Mouse (Mus musculus) midbrain, embryonic 12.5 days (tissue): ENCODE results near the gene Cenpq. TPM values are rescaled to one million over a fixed set of nuclear protein-coding genes. Genes with fewer than 3 reads are reported as not detected.

Source experiments
- ATAC-seq: fragments of 200-750 bp; cut with Nextera tagmentation; 2 replicates; pipeline ENCODE4 v1.8.0; 2017; ENCODE audit warnings: low read depth, moderate TSS enrichment, moderate library complexity; ENCODE audit not compliant: low FRiP score
- H3K27ac ChIP-seq: fragments of 300-500 bp; sonication (generic); replicated peaks from 2 replicates; pipeline ENCODE4 v1.5.1; 2016; ENCODE audit warnings: mild to moderate bottlenecking
- H3K27me3 ChIP-seq: fragments of 300-500 bp; sonication (generic); 2 replicates; pipeline ENCODE4 v1.6.1; 2016; ENCODE audit warnings: mild to moderate bottlenecking
- H3K36me3 ChIP-seq: fragments of 300-500 bp; sonication (generic); 2 replicates; pipeline ENCODE4 v1.6.1; 2016
- H3K4me1 ChIP-seq: fragments of 300-500 bp; sonication (generic); 2 replicates; pipeline ENCODE4 v1.6.1; 2016
- H3K4me2 ChIP-seq: fragments of 300-500 bp; sonication (generic); replicated peaks from 2 replicates; pipeline ENCODE4 v1.6.1; 2016; ENCODE audit warnings: mild to moderate bottlenecking, moderate library complexity
- H3K4me3 ChIP-seq: fragments of 300-500 bp; sonication (generic); 2 replicates; pipeline ENCODE4 v1.5.1; 2016; ENCODE audit warnings: mild to moderate bottlenecking
- H3K9ac ChIP-seq: fragments of 300-500 bp; sonication (generic); replicated peaks from 2 replicates; pipeline ENCODE4 v1.6.1; 2016; ENCODE audit warnings: mild to moderate bottlenecking, moderate library complexity
- H3K9me3 ChIP-seq: fragments of 300-500 bp; sonication (generic); 2 replicates; pipeline ENCODE4 v1.6.1; 2016; ENCODE audit warnings: mild to moderate bottlenecking
- WGBS: fragments of 180-500 bp; shearing (Covaris S2); methylation state at CpG from one replicate; pipeline ENCODE4 v1.1.7; 2016; 5-methylcytosine and 5-hydroxymethylcytosine counted together
- polyA plus RNA-seq: library from polyadenylated mRNA; unstranded; fragments of >200 nt; fragmentation: Nextera tagmentation; extraction: Ambion mirVana; gene quantifications from 2 replicates; pipeline ENCODE4 v1.2.1, GENCODE M21; 2016

Cenpq gene
- polyA plus RNA-seq = 28.6 and 28.8 TPM in 2 replicates

- under 1% methylated on average over 50 of the region's 50 CpGs for WGBS
- Histone ChIP-seq H3K27ac (peak within 1 kb of the TSS; percentile 89), H3K4me1 (peaks cover 7% of the 10 kb centered on the region), H3K4me2 (peak within 1 kb of the TSS; percentile 70), H3K27me3 (no peaks in the 10 kb centered on the region), H3K9me3 (no peaks in the 10 kb centered on the region), H3K9ac (peak within 1 kb of the TSS; percentile 72), H3K4me3 (peak within 1 kb of the TSS; percentile 70), H3K36me3 (peaks cover 4% of the 10 kb centered on the region; the same call in 1 of the 2 replicates)
- ATAC-seq = peak; percentile 100
Measured at GRCm38 (mm10) chr17:40934420-40935231, at the start of gene Cenpq, which contains the start of gene Mut. TSS of gene Cenpq (minus strand) at chr17:40935047. TSS of gene Mut (plus strand) at chr17:40934685.

GRCm38 (mm10) chr17:40977914-40978313 is 43.1 kb upstream of the Cenpq start:
- Histone ChIP-seq H3K27ac (no peak overlapping the region), H3K4me1 (no peaks in the 10 kb centered on the region), H3K27me3 (no peaks in the 10 kb centered on the region), H3K9ac (no peak overlapping the region), H3K4me2 (no peak overlapping the region), H3K36me3 (no peaks in the 10 kb centered on the region), H3K4me3 (no peak overlapping the region), H3K9me3 (no peaks in the 10 kb centered on the region)
- ATAC-seq = no peak
- WGBS = 69% methylated on average over 11 of the region's 11 CpGs

- Histone ChIP-seq H3K4me2 (no peak overlapping the region), H3K36me3 (peaks cover 31% of the 10 kb centered on the region), H3K4me1 (no peaks in the 10 kb centered on the region), H3K27me3 (no peaks in the 10 kb centered on the region), H3K9me3 (no peaks in the 10 kb centered on the region), H3K9ac (no peak overlapping the region), H3K27ac (no peak overlapping the region), H3K4me3 (no peak overlapping the region)
- no peak for ATAC-seq
- WGBS = 87% methylated on average over 3 of the region's 3 CpGs
Measured at GRCm38 (mm10) chr17:40948518-40948917, 13.7 kb upstream of the Cenpq start.

GRCm38 (mm10) chr17:40933985-40934384 is 862 bp downstream of the Cenpq start:
- H3K4me3 ChIP-seq = peak overlapping the region; percentile 70
- peak; percentile 59 for ATAC-seq
- 1% methylated on average over 14 of the region's 14 CpGs for WGBS

GRCm38 (mm10) chr17:40915499-40915898 is 19.3 kb downstream of the Cenpq start:
- Histone ChIP-seq H3K4me1 (no peaks in the 10 kb centered on the region), H3K4me2 (no peak overlapping the region), H3K27ac (no peak overlapping the region), H3K9ac (no peak overlapping the region), H3K36me3 (no peaks in the 10 kb centered on the region), H3K27me3 (no peaks in the 10 kb centered on the region), H3K4me3 (no peak overlapping the region), H3K9me3 (no peaks in the 10 kb centered on the region)
- WGBS = 99% methylated on average over 2 of the region's 2 CpGs
- no peak for ATAC-seq

More at GRCm38 (mm10) chr17:40933985-40934384, 862 bp downstream of the Cenpq start:
- Histone ChIP-seq H3K27me3 (no peaks in the 10 kb centered on the region), H3K4me2 (peak overlapping the region; percentile 70), H3K9me3 (no peaks in the 10 kb centered on the region), H3K27ac (no peak overlapping the region), H3K4me1 (peaks cover 7% of the 10 kb centered on the region), H3K9ac (peak overlapping the region; percentile 50), H3K36me3 (peaks cover 4% of the 10 kb centered on the region; the same call in 1 of the 2 replicates)

- no peak for ATAC-seq
- Histone ChIP-seq H3K4me3 (no peak within 1 kb of the TSS), H3K9me3 (no peaks in the 10 kb centered on the region), H3K27me3 (no peaks in the 10 kb centered on the region), H3K9ac (no peak within 1 kb of the TSS), H3K36me3 (no peaks in the 10 kb centered on the region), H3K4me2 (no peak within 1 kb of the TSS), H3K4me1 (no peaks in the 10 kb centered on the region), H3K27ac (no peak within 1 kb of the TSS)
- 91% methylated on average over 2 of the region's 2 CpGs for WGBS
Measured at GRCm38 (mm10) chr17:40914250-40914649, 20.6 kb downstream of the Cenpq start, which contains the start of gene Glyatl3. TSS of gene Glyatl3 (minus strand) at chr17:40914350.

- 0 out of 2 replicates have a peak overlapping the region, but pooled peaks have one; percentile 13 for H3K4me3 ChIP-seq
- H3K27ac ChIP-seq = no peak overlapping the region
- WGBS = 13% methylated on average over 14 of the region's 14 CpGs
Measured at GRCm38 (mm10) chr17:40904721-40905154, 30.1 kb downstream of the Cenpq start.

GRCm38 (mm10) chr17:40904056-40904597 is 30.7 kb downstream of the Cenpq start:
- Histone ChIP-seq H3K36me3 (no peaks in the 10 kb centered on the region), H3K27me3 (no peaks in the 10 kb centered on the region), H3K4me1 (peaks cover 10% of the 10 kb centered on the region; the same call in 1 of the 2 replicates), H3K9me3 (no peaks in the 10 kb centered on the region), H3K9ac (no peak overlapping the region), H3K4me2 (peak overlapping the region; percentile 43), H3K27ac (no peak overlapping the region), H3K4me3 (no peak overlapping the region)
- WGBS = 6% methylated on average over 11 of the region's 11 CpGs
- ATAC-seq = no peak

More at GRCm38 (mm10) chr17:40904721-40905154, 30.1 kb downstream of the Cenpq start:
- Histone ChIP-seq H3K36me3 (no peaks in the 10 kb centered on the region), H3K4me2 (peak overlapping the region; percentile 43), H3K9ac (no peak overlapping the region), H3K27me3 (no peaks in the 10 kb centered on the region), H3K4me1 (peaks cover 10% of the 10 kb centered on the region; the same call in 1 of the 2 replicates), H3K9me3 (no peaks in the 10 kb centered on the region)
- no peak for ATAC-seq

GRCm38 (mm10) chr17:40903345-40903744 is 31.5 kb downstream of the Cenpq start:
- 65% methylated on average over 4 of the region's 4 CpGs for WGBS
- Histone ChIP-seq H3K4me1 (peaks cover 10% of the 10 kb centered on the region; the same call in 1 of the 2 replicates), H3K27ac (no peak overlapping the region), H3K27me3 (no peaks in the 10 kb centered on the region), H3K9ac (no peak overlapping the region), H3K4me3 (no peak overlapping the region), H3K9me3 (no peaks in the 10 kb centered on the region), H3K36me3 (no peaks in the 10 kb centered on the region), H3K4me2 (no peak overlapping the region)
- ATAC-seq = no peak

GRCm38 (mm10) chr17:40899783-40900363 is 35.0 kb downstream of the Cenpq start:
- Histone ChIP-seq H3K36me3 (no peaks in the 10 kb centered on the region), H3K4me3 (no peak overlapping the region), H3K9me3 (no peaks in the 10 kb centered on the region), H3K27me3 (no peaks in the 10 kb centered on the region), H3K4me1 (peaks cover 10% of the 10 kb centered on the region; the same call in 1 of the 2 replicates), H3K9ac (no peak overlapping the region), H3K27ac (no peak overlapping the region), H3K4me2 (no peak overlapping the region)
- ATAC-seq = no peak
- 45% methylated on average over 4 of the region's 4 CpGs for WGBS

GRCm38 (mm10) chr17:40896863-40897262 is 38.0 kb downstream of the Cenpq start:
- no peaks in the 10 kb centered on the region for H3K4me1 ChIP-seq
- ATAC-seq = no peak; the same call in 1 of the 2 replicates
- H3K36me3 ChIP-seq = no peaks in the 10 kb centered on the region
- no peak overlapping the region for H3K4me3 ChIP-seq
- H3K9me3 ChIP-seq = no peaks in the 10 kb centered on the region
- no peak overlapping the region for H3K9ac ChIP-seq
- no peak overlapping the region for H3K27ac ChIP-seq
- no peaks in the 10 kb centered on the region for H3K27me3 ChIP-seq
- WGBS = 71% methylated on average over 1 of the region's 1 CpGs
- H3K4me2 ChIP-seq = no peak overlapping the region
